Mouse (Mus musculus) MEL (cell line): ENCODE data around the gene Ptpre.

Experiments used
- MAZ ChIP-seq: IDR thresholded peaks from 2 replicates; pipeline ENCODE4 v1.6.1; 2012; ENCODE audit warnings: low read depth, mild to moderate bottlenecking, inconsistent platforms, low read length, improper control_type of control experiment
- USF1 ChIP-seq: IDR thresholded peaks from 2 replicates; pipeline ENCODE4 v1.6.1; 2014; ENCODE audit warnings: low read depth, mild to moderate bottlenecking, inconsistent platforms, low read length, improper control_type of control experiment, moderate library complexity

DNA sequence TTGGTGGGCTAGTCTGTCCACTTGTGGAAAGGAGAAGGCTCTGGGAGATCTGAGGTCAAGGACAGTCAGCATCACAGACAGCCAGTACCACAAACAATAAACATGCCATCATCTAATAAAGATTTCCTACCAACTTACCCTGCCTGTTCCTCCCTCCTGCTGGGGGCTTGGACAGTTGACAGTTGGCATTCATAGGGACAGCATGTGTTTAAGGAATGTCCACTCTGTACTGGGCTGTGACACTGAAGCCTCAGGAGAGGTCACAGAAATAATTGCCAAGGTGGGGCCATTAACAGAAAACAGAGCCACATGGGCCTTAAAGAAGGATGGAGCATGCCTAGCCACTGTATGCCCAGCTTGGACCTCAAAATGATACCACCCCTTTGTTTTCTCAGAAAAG is 34.1 kb downstream of the Ptpre start:
- TF ChIP-seq MAZ = no peak
- no peak for TF ChIP-seq USF1
